Mouse (Mus musculus): ENCODE measurements around the gene Osbpl2.

- no peak for TF ChIP-seq CTCF (IDR thresholded peaks at IDR 0.05; ENCODE audit: low read depth)
- no peak for TF ChIP-seq EP300 (IDR thresholded peaks at IDR 0.05; ENCODE audit: low read depth)
Observed at GRCm38 (mm10) chr2:180084565-180084964, 34.5 kb upstream of the Osbpl2 start.
